In the genomic region with DNA sequence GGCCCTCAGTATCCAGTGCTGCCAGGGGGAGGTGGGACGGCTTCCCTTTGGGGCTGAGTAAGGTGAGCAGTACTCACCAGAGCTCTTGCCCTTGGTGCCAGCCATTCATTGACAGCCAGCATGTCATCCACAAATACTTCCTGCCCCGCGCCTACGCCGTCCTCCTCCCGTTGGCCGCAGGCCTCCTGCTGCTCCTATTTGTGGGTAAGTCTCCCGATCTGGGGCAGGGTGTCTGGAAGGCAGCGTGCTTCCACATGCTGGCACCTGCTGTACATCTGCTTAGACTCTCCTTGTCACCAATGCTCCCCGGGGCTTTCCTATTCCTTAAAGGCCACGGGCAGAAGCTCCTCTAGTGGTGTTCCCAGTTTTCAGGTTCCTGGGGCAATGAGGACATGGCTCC, we compare ENCODE assay signal across 14 mouse cellular contexts. TPM values are rescaled to one million over a fixed set of nuclear protein-coding genes. Genes with fewer than 3 reads are reported as not detected.
A peak's percentile ranks its signal among the peaks of the same experiment; 100 is the strongest.
DNase-seq lines count a peak whose midpoint lies in the region; ATAC-seq and TF ChIP-seq lines count a peak whose summit lies in the region.
"Had no signal": no experiment of that assay in that cellular context is flagged by ENCODE, and none has a peak within 500 bp of the region (broad histone marks: within the 10 kb centered on the region; RNA-seq: fewer than 3 reads in every experiment).

No protein-coding gene starts in this region.

- H3K4me2 ChIP-seq in hindbrain, embryonic 11.5 days (replicated peaks; ENCODE audit: low read depth, low read length) = no peak overlapping the region
- no peak overlapping the region for H3K4me2 ChIP-seq in embryonic facial prominence, embryonic 15.5 days (replicated peaks)
- H3K4me2 ChIP-seq in liver, embryonic 16.5 days (ENCODE audit: low read depth, low read length) = peak overlapping the region; percentile 85; the same call in 1 of the 2 replicates

- intact Hi-C loops in gastrocnemius, postnatal 36 days (cut with DNase I) = no loop called here

- H3K27ac ChIP-seq in hindbrain, embryonic 10.5 days = no peak overlapping the region
- H3K27ac ChIP-seq in hindbrain, embryonic 11.5 days (ENCODE audit: low read depth, low read length) = no peak overlapping the region
- no peak overlapping the region for H3K27ac ChIP-seq in embryonic facial prominence, embryonic 15.5 days (replicated peaks)
- no peak overlapping the region for H3K27ac ChIP-seq in liver, embryonic 16.5 days (ENCODE audit: low read length)
- H3K27ac ChIP-seq: gastrocnemius, adult 2 months; heart, embryonic 15.5 days had no signal

- WGBS in hindbrain, embryonic 10.5 days = 89% methylated on average over 11 of the region's 11 CpGs
- WGBS in hindbrain, embryonic 11.5 days = 91% methylated on average over 11 of the region's 11 CpGs
- 80% methylated on average over 11 of the region's 11 CpGs for WGBS in embryonic facial prominence, embryonic 15.5 days
- WGBS in liver, embryonic 16.5 days (ENCODE audit: insufficient replicate concordance) = 89% methylated on average over 11 of the region's 11 CpGs

- no peak overlapping the region for H3K9ac ChIP-seq in hindbrain, embryonic 11.5 days (ENCODE audit: low read depth, low read length)
- no peak overlapping the region for H3K9ac ChIP-seq in embryonic facial prominence, embryonic 15.5 days
- no peak overlapping the region for H3K9ac ChIP-seq in liver, embryonic 16.5 days (ENCODE audit: low read depth, low read length)

- H3K9me3 ChIP-seq in hindbrain, embryonic 10.5 days = no peaks in the 10 kb centered on the region
- H3K9me3 ChIP-seq in hindbrain, embryonic 11.5 days (ENCODE audit: control insufficient read depth, low read length) = no peaks in the 10 kb centered on the region
- no peaks in the 10 kb centered on the region for H3K9me3 ChIP-seq in E14TG2a.4 (ENCODE audit: low read length)
- no peaks in the 10 kb centered on the region for H3K9me3 ChIP-seq in embryonic facial prominence, embryonic 15.5 days (replicated peaks)
- H3K9me3 ChIP-seq in liver, embryonic 16.5 days (replicated peaks; ENCODE audit: control insufficient read depth, low read length) = no peaks in the 10 kb centered on the region
- H3K9me3 ChIP-seq: heart, embryonic 15.5 days had no signal

- no peak for DNase-seq in hindbrain, embryonic 10.5 days (ENCODE audit: low spot score)
- no peak for DNase-seq in hindbrain, embryonic 11.5 days (ENCODE audit: low spot score)
- DNase-seq in left cerebral cortex, adult 8-10 months (ENCODE audit: low spot score in 2 of 2) = no peak
- DNase-seq in gastrocnemius, postnatal 36 days = no peak
- DNase-seq: cerebellum, adult 8-10 months; gastrocnemius, adult 2 months; kidney, adult 2 months; thymus, adult 18-20 months had no signal

- TF ChIP-seq CTCF in E14TG2a.4 (conservative IDR thresholded peaks at IDR 0.05; ENCODE audit: low read length) = no peak

- H3K4me1 ChIP-seq in hindbrain, embryonic 10.5 days (replicated peaks) = peaks cover 28% of the 10 kb centered on the region
- no peaks in the 10 kb centered on the region for H3K4me1 ChIP-seq in hindbrain, embryonic 11.5 days (replicated peaks; ENCODE audit: control insufficient read depth, insufficient read depth, low read length)
- H3K4me1 ChIP-seq in E14TG2a.4 (replicated peaks; ENCODE audit: low read depth, low read length) = peaks cover 46% of the 10 kb centered on the region
- H3K4me1 ChIP-seq in embryonic facial prominence, embryonic 15.5 days = peaks cover 26% of the 10 kb centered on the region
- H3K4me1 ChIP-seq in liver, embryonic 16.5 days (ENCODE audit: control insufficient read depth, low read depth, low read length) = peaks cover 18% of the 10 kb centered on the region

- peaks cover 30% of the 10 kb centered on the region for H3K36me3 ChIP-seq in hindbrain, embryonic 10.5 days
- H3K36me3 ChIP-seq in hindbrain, embryonic 11.5 days (ENCODE audit: control insufficient read depth, insufficient read depth, low read length) = no peaks in the 10 kb centered on the region
- peaks cover 43% of the 10 kb centered on the region for H3K36me3 ChIP-seq in E14TG2a.4 (ENCODE audit: insufficient read depth, low read length)
- H3K36me3 ChIP-seq in embryonic facial prominence, embryonic 15.5 days = peaks cover 29% of the 10 kb centered on the region
- H3K36me3 ChIP-seq in liver, embryonic 16.5 days (ENCODE audit: control insufficient read depth, insufficient read depth) = peaks cover 7% of the 10 kb centered on the region; the same call in 1 of the 2 replicates

- peaks cover 15% of the 10 kb centered on the region for H3K27me3 ChIP-seq in hindbrain, embryonic 10.5 days (ENCODE audit: insufficient read depth, poor library complexity, severe bottlenecking)
- H3K27me3 ChIP-seq in hindbrain, embryonic 11.5 days (ENCODE audit: control insufficient read depth, insufficient read depth, low read length) = no peaks in the 10 kb centered on the region
- H3K27me3 ChIP-seq in E14TG2a.4 (ENCODE audit: insufficient read depth, low read length) = peaks cover 8% of the 10 kb centered on the region; the same call in 1 of the 2 replicates
- H3K27me3 ChIP-seq in embryonic facial prominence, embryonic 15.5 days = no peaks in the 10 kb centered on the region
- no peaks in the 10 kb centered on the region; the same call in 1 of the 2 replicates for H3K27me3 ChIP-seq in liver, embryonic 16.5 days (ENCODE audit: control insufficient read depth, insufficient read depth, low read depth, low read length)

- no peak for ATAC-seq in hindbrain, embryonic 11.5 days (ENCODE audit: low FRiP score)
- ATAC-seq in embryonic facial prominence, embryonic 15.5 days (ENCODE audit: insufficient number of reproducible peaks, low FRiP score, low TSS enrichment, low read depth) = no peak
- no peak for ATAC-seq in liver, embryonic 16.5 days (ENCODE audit: low read depth)

- peak overlapping the region; percentile 78 for H3K4me3 ChIP-seq in hindbrain, embryonic 10.5 days
- H3K4me3 ChIP-seq in hindbrain, embryonic 11.5 days (ENCODE audit: low read depth, low read length) = no peak overlapping the region
- peak overlapping the region; percentile 94 for H3K4me3 ChIP-seq in E14TG2a.4 (replicated peaks; ENCODE audit: low read length)
- H3K4me3 ChIP-seq in embryonic facial prominence, embryonic 15.5 days (replicated peaks) = peak overlapping the region; percentile 86; the same call in 1 of the 2 replicates
- no peak overlapping the region for H3K4me3 ChIP-seq in liver, embryonic 16.5 days (ENCODE audit: low read depth, low read length)

RNA-seq across cellular contexts. Expression of a gene that starts 1.5 kb away (rescaled TPM):
- 116 and 131 TPM in 2 replicates for polyA plus RNA-seq in hindbrain, embryonic 10.5 days (2016; fragmentation: Nextera tagmentation; extraction: Ambion mirVana)
- 115 and 125 TPM in 2 replicates for polyA plus RNA-seq in hindbrain, embryonic 11.5 days (2014; fragmentation: Nextera tagmentation; extraction: Ambion mirVana)
- 113 and 119 TPM in 2 replicates for polyA plus RNA-seq in embryonic facial prominence, embryonic 15.5 days (2015; fragmentation: Nextera tagmentation; extraction: Ambion mirVana)
- 44.8 and 47.9 TPM in 2 replicates for polyA plus RNA-seq in liver, embryonic 16.5 days (2015; fragmentation: Nextera tagmentation; extraction: Ambion mirVana)
- 10 to 100 TPM; 71.2 to 78.7 (median 72.8) TPM for total RNA-seq in left cerebral cortex, adult 8-10 months (2022)
- 10 to 100 TPM; 10.3 to 11.0 TPM for total RNA-seq in gastrocnemius, postnatal 36 days (2021)

RNA-seq across cellular contexts. Expression of a gene that starts 2.4 kb away (rescaled TPM):
- 1.6 and 2.5 TPM in 2 replicates for polyA plus RNA-seq in hindbrain, embryonic 10.5 days (2016; fragmentation: Nextera tagmentation; extraction: Ambion mirVana)
- polyA plus RNA-seq in hindbrain, embryonic 11.5 days (2014; fragmentation: Nextera tagmentation; extraction: Ambion mirVana) = 2.1 and 2.6 TPM in 2 replicates
- 0.53 and 0.94 TPM in 2 replicates for polyA plus RNA-seq in embryonic facial prominence, embryonic 15.5 days (2015; fragmentation: Nextera tagmentation; extraction: Ambion mirVana)
- not detected in 2 replicates for polyA plus RNA-seq in liver, embryonic 16.5 days (2015; fragmentation: Nextera tagmentation; extraction: Ambion mirVana)
- total RNA-seq in left cerebral cortex, adult 8-10 months (2022) = 10 to 100 TPM in 2 of 4 experiments, 1 to 10 TPM in 2; 9.3 to 11.0 (median 10.0) TPM
- not detected for total RNA-seq in gastrocnemius, postnatal 36 days (2021)
- total RNA-seq: gastrocnemius, adult 2 months; megakaryocyte progenitor cell, adult 5-6 weeks had no signal
- polyA plus RNA-seq: heart, embryonic 15.5 days; kidney, adult 2 months had no signal

RNA-seq across cellular contexts. Expression of a gene that starts 3.3 kb away (rescaled TPM):
- 0.11 and 0.39 TPM in 2 replicates for polyA plus RNA-seq in hindbrain, embryonic 10.5 days (2016; fragmentation: Nextera tagmentation; extraction: Ambion mirVana)
- polyA plus RNA-seq in hindbrain, embryonic 11.5 days (2014; fragmentation: Nextera tagmentation; extraction: Ambion mirVana) = 0.37 and 0.42 TPM in 2 replicates
- polyA plus RNA-seq in embryonic facial prominence, embryonic 15.5 days (2015; fragmentation: Nextera tagmentation; extraction: Ambion mirVana) = 0.11 and 0.12 TPM in 2 replicates
- polyA plus RNA-seq in liver, embryonic 16.5 days (2015; fragmentation: Nextera tagmentation; extraction: Ambion mirVana) = 0.06 TPM in 1 of 2 replicates, not detected in the other
- total RNA-seq in left cerebral cortex, adult 8-10 months (2022) = 1 to 10 TPM in 2 of 4 experiments, under 1 TPM in 2; 0.84 to 2.4 (median 1.1) TPM
- total RNA-seq in gastrocnemius, postnatal 36 days (2021) = not detected
- total RNA-seq: adrenal gland, postnatal 4 days; gastrocnemius, adult 2 months; megakaryocyte progenitor cell, adult 5-6 weeks had no signal
- polyA plus RNA-seq: kidney, adult 2 months had no signal

RNA-seq across cellular contexts. Expression of a gene that starts 14.7 kb away (rescaled TPM):
- polyA plus RNA-seq in hindbrain, embryonic 10.5 days (2016; fragmentation: Nextera tagmentation; extraction: Ambion mirVana) = 19.8 and 21.0 TPM in 2 replicates
- 12.9 and 13.4 TPM in 2 replicates for polyA plus RNA-seq in hindbrain, embryonic 11.5 days (2014; fragmentation: Nextera tagmentation; extraction: Ambion mirVana)
- 34.8 and 36.5 TPM in 2 replicates for polyA plus RNA-seq in embryonic facial prominence, embryonic 15.5 days (2015; fragmentation: Nextera tagmentation; extraction: Ambion mirVana)
- polyA plus RNA-seq in liver, embryonic 16.5 days (2015; fragmentation: Nextera tagmentation; extraction: Ambion mirVana) = 6.0 and 7.4 TPM in 2 replicates
- total RNA-seq in left cerebral cortex, adult 8-10 months (2022) = 10 to 100 TPM; 33.9 to 36.5 (median 34.8) TPM
- total RNA-seq in gastrocnemius, postnatal 36 days (2021) = 10 to 100 TPM; 14.1 to 21.7 TPM

RNA-seq across cellular contexts. Expression of a gene that starts 27.3 kb away (rescaled TPM):
- polyA plus RNA-seq in hindbrain, embryonic 10.5 days (2016; fragmentation: Nextera tagmentation; extraction: Ambion mirVana) = 12.7 and 14.1 TPM in 2 replicates
- polyA plus RNA-seq in hindbrain, embryonic 11.5 days (2014; fragmentation: Nextera tagmentation; extraction: Ambion mirVana) = 3.2 and 5.0 TPM in 2 replicates
- polyA plus RNA-seq in embryonic facial prominence, embryonic 15.5 days (2015; fragmentation: Nextera tagmentation; extraction: Ambion mirVana) = 26.9 and 27.7 TPM in 2 replicates
- 12.0 and 12.8 TPM in 2 replicates for polyA plus RNA-seq in liver, embryonic 16.5 days (2015; fragmentation: Nextera tagmentation; extraction: Ambion mirVana)
- 100 to 1,000 TPM; 110 to 142 (median 119) TPM for total RNA-seq in left cerebral cortex, adult 8-10 months (2022)
- 10 to 100 TPM; 34.9 to 46.5 TPM for total RNA-seq in gastrocnemius, postnatal 36 days (2021)

Comparison
In these comparisons a context has a peak if more than half of its experiments do, and no peak if none do; other contexts are left out.
1. H3K4me3 ChIP-seq: peak in hindbrain, embryonic 10.5 days (single experiment), E14TG2a.4 (single experiment) and embryonic facial prominence, embryonic 15.5 days (single experiment); none in hindbrain, embryonic 11.5 days (single experiment) and liver, embryonic 16.5 days (single experiment).